Mouse (Mus musculus) liver, embryonic 14.5 days (tissue): ENCODE data around the gene Spock3. TPM values are rescaled to one million over a fixed set of nuclear protein-coding genes. Genes with fewer than 3 reads are reported as not detected.

Experiments used
- ATAC-seq: fragments of 200-750 bp; cut with Nextera tagmentation; 2 replicates; pipeline ENCODE4 v1.8.0; 2017; ENCODE audit warnings: moderate number of reproducible peaks, mild to moderate bottlenecking, moderate library complexity; ENCODE audit not compliant: insufficient read depth
- DNase-seq, 3 experiments: peaks; one replicate each; pipeline ENCODE4 v3.0.0-alpha.2; 2012 to 2013; ENCODE audit warnings: low read depth in 3 of 3, low spot score in 3 of 3
- H3K27ac ChIP-seq: fragments of 300-500 bp; sonication (generic); 2 replicates; pipeline ENCODE4 v1.5.1; 2014; ENCODE audit warnings: moderate library complexity, mild to moderate bottlenecking, control low read depth, inconsistent platforms
- H3K27me3 ChIP-seq: fragments of 300-500 bp; sonication (generic); 2 replicates; pipeline ENCODE4 v1.6.1; 2014; ENCODE audit warnings: mild to moderate bottlenecking, low read length, moderate library complexity; ENCODE audit not compliant: control insufficient read depth, insufficient read depth
- H3K36me3 ChIP-seq: fragments of 300-500 bp; sonication (generic); replicated peaks from 2 replicates; pipeline ENCODE4 v1.6.1; 2014; ENCODE audit warnings: low read depth; ENCODE audit not compliant: control insufficient read depth, insufficient read depth
- H3K4me1 ChIP-seq, 2 experiments: fragments of 200-500 bp in 1 of 2; fragments of 300-500 bp in 1 of 2; sonication (generic) in 1 of 2; replicated peaks; 2 replicates each; pipeline ENCODE4 v1.6.1; 2012 to 2014; ENCODE audit warnings: antibody characterized with exemption in 1 of 2, inconsistent platforms in 1 of 2, low read length in 1 of 2; ENCODE audit not compliant: control insufficient read depth in 2 of 2, insufficient read depth in 2 of 2
- H3K4me2 ChIP-seq: fragments of 300-500 bp; sonication (generic); 2 replicates; pipeline ENCODE4 v1.6.1; 2014; ENCODE audit warnings: low read depth, mild to moderate bottlenecking, control low read depth, moderate library complexity
- H3K4me3 ChIP-seq, 2 experiments: fragments of 200-500 bp in 1 of 2; fragments of 300-500 bp in 1 of 2; sonication (generic) in 1 of 2; 2 replicates each; pipeline ENCODE4 v1.5.1; 2012 to 2014; ENCODE audit warnings: low read depth in 2 of 2, low read length in 2 of 2, mild to moderate bottlenecking in 2 of 2, control low read depth in 1 of 2, inconsistent platforms in 1 of 2, moderate library complexity in 1 of 2; ENCODE audit not compliant: insufficient read depth in 1 of 2
- H3K9ac ChIP-seq: fragments of 300-500 bp; sonication (generic); replicated peaks from 2 replicates; pipeline ENCODE4 v1.6.1; 2014; ENCODE audit warnings: mild to moderate bottlenecking, control low read depth, moderate library complexity
- H3K9me3 ChIP-seq: fragments of 300-500 bp; sonication (generic); 2 replicates; pipeline ENCODE4 v1.6.1; 2016; ENCODE audit warnings: low read length, mixed read lengths; ENCODE audit not compliant: control insufficient read depth
- CTCF ChIP-seq: IDR thresholded peaks from 2 replicates; pipeline ENCODE4 v1.5.1; 2016; ENCODE audit warnings: antibody characterized with exemption, low read depth, control low read depth
- EP300 ChIP-seq: IDR thresholded peaks from 2 replicates; pipeline ENCODE4 v1.6.1; 2016; ENCODE audit warnings: antibody characterized with exemption, low read depth
- WGBS: fragments of 180-500 bp; shearing (Covaris S2); extraction: QIAGEN DNeasy Blood & Tissue Kit; methylation state at CpG from one replicate; pipeline ENCODE4 v1.1.7; 2014; ENCODE audit not compliant: insufficient replicate concordance; 5-methylcytosine and 5-hydroxymethylcytosine counted together
- polyA plus RNA-seq, 2 experiments: library from polyadenylated mRNA; depleted of rRNA in 1 of 2; stranded (reverse) in 1 of 2; unstranded in 1 of 2; fragments of >200 nt; fragmentation: Nextera tagmentation in 1 of 2; extraction: Ambion mirVana in 1 of 2; gene quantifications; 2 replicates each; pipeline versions ENCODE4 v1.2.1 to v1.2.3; 2012 to 2014

Gene Spock3
- polyA plus RNA-seq (2012; rRNA removed) (0.02 and 0.04 TPM in 2 replicates), polyA plus RNA-seq (2014; fragmentation: Nextera tagmentation; extraction: Ambion mirVana) (0.08 TPM in 1 of 2 replicates, not detected in the other)

GRCm38 (mm10) chr8:62950709-62951108, at the start of gene Spock3:
Gene Spock3 (plus strand): TSS chr8:62951009.
- peaks cover 2% of the 10 kb centered on the region for H3K27me3 ChIP-seq
- peak within 1 kb of the TSS; percentile 26; the same call in 1 of the 2 replicates for H3K4me2 ChIP-seq
- TF ChIP-seq EP300 (no peak), CTCF (no peak)
- no peaks in the 10 kb centered on the region for H3K4me1 ChIP-seq
- ATAC-seq (no peak), DNase-seq (no peak)
- 21% methylated on average over 2 of the region's 2 CpGs for WGBS
- no peaks in the 10 kb centered on the region for H3K36me3 ChIP-seq
- no peak within 1 kb of the TSS for H3K4me3 ChIP-seq
- H3K27ac ChIP-seq: no peak within 1 kb of the TSS
- no peak within 1 kb of the TSS for H3K9ac ChIP-seq
- H3K9me3 ChIP-seq: no peaks in the 10 kb centered on the region

GRCm38 (mm10) chr8:62951173-62952134, 645 bp downstream of the Spock3 start:
- no peak for ATAC-seq

DNA sequence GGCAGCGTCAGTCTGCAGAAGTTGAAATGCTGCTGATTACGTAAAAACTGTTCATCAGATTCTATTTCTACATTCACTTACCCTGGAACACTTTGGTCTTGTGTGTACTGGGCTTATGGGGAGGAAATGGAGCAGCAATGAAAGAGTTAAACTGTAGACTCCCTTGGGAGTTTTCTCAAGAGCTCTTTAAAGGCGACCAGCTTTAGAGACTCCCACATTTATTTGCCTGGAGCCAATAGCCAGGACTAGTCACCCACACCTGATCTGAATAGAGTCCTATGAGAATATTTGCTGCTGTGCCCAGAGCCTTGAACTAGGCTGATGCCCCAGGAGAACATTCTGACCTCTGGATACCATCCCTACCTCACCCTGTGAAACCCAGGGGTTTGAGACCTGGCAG, 1.7 kb downstream of the Spock3 start:
- no peak overlapping the region for H3K9ac ChIP-seq
- DNase-seq (no peak), ATAC-seq (no peak)
- no peak overlapping the region for H3K27ac ChIP-seq
- no peaks in the 10 kb centered on the region for H3K9me3 ChIP-seq
- H3K4me3 ChIP-seq: no peak overlapping the region
- H3K4me2 ChIP-seq: no peak overlapping the region
- no peak for TF ChIP-seq CTCF
- TF ChIP-seq EP300: no peak
- no peaks in the 10 kb centered on the region for H3K36me3 ChIP-seq
- H3K27me3 ChIP-seq: peaks cover 2% of the 10 kb centered on the region
- no peaks in the 10 kb centered on the region for H3K4me1 ChIP-seq
- WGBS: 18% methylated on average over 3 of the region's 3 CpGs

More at GRCm38 (mm10) chr8:62951173-62952134, 645 bp downstream of the Spock3 start:
- WGBS: 2% methylated on average over 48 of the region's 50 CpGs
- TF ChIP-seq EP300 (no peak), CTCF (no peak)
- no peak for DNase-seq
- H3K9me3 ChIP-seq: no peaks in the 10 kb centered on the region
- no peak overlapping the region for H3K9ac ChIP-seq
- no peak overlapping the region for H3K4me3 ChIP-seq
- H3K4me2 ChIP-seq: peak overlapping the region; percentile 26; the same call in 1 of the 2 replicates
- no peaks in the 10 kb centered on the region for H3K4me1 ChIP-seq
- no peaks in the 10 kb centered on the region for H3K36me3 ChIP-seq
- no peak overlapping the region for H3K27ac ChIP-seq
- peaks cover 2% of the 10 kb centered on the region for H3K27me3 ChIP-seq

- no peaks in the 10 kb centered on the region for H3K36me3 ChIP-seq
- H3K9ac ChIP-seq: no peak overlapping the region
- no peak overlapping the region for H3K4me3 ChIP-seq
- H3K27ac ChIP-seq: no peak overlapping the region
- DNase-seq (no peak), ATAC-seq (no peak)
- no peaks in the 10 kb centered on the region for H3K4me1 ChIP-seq
- WGBS: 64% methylated on average over 3 of the region's 3 CpGs
- TF ChIP-seq EP300 (no peak), CTCF (no peak)
- H3K27me3 ChIP-seq: no peaks in the 10 kb centered on the region
- no peaks in the 10 kb centered on the region for H3K9me3 ChIP-seq
- no peak overlapping the region for H3K4me2 ChIP-seq
Measured at GRCm38 (mm10) chr8:62962608-62963007, 11.8 kb downstream of the Spock3 start.

DNA sequence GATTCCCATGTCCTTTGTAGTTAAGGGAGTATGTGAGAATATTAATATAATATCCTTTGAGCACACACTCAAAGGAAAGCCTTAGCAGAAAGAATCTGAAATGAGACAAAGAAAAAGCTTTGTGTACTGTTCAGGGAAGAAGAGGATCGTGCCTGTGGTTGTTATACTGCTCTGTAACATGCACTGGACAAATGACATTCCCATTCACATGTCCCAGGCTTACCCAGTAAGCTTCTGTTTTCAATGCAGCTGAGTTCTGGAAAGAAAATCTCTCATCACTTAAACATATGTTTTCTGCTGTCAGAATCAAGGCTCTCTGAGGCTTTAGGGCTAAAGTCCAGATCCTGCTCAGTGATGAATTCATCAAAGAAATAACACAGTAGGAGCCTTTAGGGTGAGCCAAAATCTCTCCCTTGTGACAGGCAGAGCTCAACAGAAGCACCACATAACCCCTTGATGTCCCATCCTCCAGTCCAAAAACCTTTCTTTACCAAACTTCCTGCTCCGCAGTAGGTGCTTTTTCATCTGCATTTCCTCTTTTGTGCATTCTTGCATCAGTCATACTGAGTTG, 19.1 kb downstream of the Spock3 start:
- no peaks in the 10 kb centered on the region for H3K4me1 ChIP-seq
- ATAC-seq (no peak), DNase-seq (no peak)
- H3K4me3 ChIP-seq: no peak overlapping the region
- H3K36me3 ChIP-seq: no peaks in the 10 kb centered on the region
- H3K9ac ChIP-seq: no peak overlapping the region
- WGBS: 58% methylated on average over 2 of the region's 2 CpGs
- H3K9me3 ChIP-seq: no peaks in the 10 kb centered on the region
- no peaks in the 10 kb centered on the region for H3K27me3 ChIP-seq
- H3K27ac ChIP-seq: no peak overlapping the region
- H3K4me2 ChIP-seq: no peak overlapping the region
- TF ChIP-seq CTCF (no peak), EP300 (no peak)
